Mouse (Mus musculus): ENCODE measurements around the gene Lin7c. TPM values are rescaled to one million over a fixed set of nuclear protein-coding genes. Genes with fewer than 3 reads are reported as not detected.

Gene Lin7c
- total RNA-seq, 1 experiment from 2014 or later, result 96.6 TPM

GRCm38 (mm10) chr2:109913241-109913640, 22.6 kb downstream of the Lin7c start:
- ATAC-seq (ENCODE audit: extremely low read depth, insufficient number of reproducible peaks, low FRiP score, poor library complexity, severe bottlenecking), result no peak

DNA sequence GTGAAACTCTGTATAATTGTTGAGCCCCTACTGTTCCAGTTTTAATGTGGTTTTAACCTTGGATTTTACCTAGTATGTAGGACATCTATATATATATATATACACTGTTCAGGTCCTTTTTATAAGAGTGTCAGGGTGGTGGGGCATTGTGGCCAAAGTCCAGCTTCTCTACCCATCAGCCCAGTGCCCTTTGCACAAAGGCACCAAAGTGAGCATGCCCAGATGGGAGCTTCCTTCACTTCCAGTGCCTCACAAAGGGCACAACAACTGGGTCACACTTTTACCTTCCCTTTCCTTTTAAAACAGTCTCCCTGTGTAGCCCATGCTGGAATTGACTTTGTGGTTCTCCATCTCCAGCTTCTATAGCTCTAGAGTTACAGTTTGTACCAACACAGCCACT, 23.9 kb downstream of the Lin7c start:
- no peak for ATAC-seq (ENCODE audit: extremely low read depth, insufficient number of reproducible peaks, low FRiP score, poor library complexity, severe bottlenecking)

GRCm38 (mm10) chr2:109916782-109917495, 26.3 kb downstream of the Lin7c start:
- no peak for ATAC-seq (ENCODE audit: extremely low read depth, insufficient number of reproducible peaks, low FRiP score, poor library complexity, severe bottlenecking)

DNA sequence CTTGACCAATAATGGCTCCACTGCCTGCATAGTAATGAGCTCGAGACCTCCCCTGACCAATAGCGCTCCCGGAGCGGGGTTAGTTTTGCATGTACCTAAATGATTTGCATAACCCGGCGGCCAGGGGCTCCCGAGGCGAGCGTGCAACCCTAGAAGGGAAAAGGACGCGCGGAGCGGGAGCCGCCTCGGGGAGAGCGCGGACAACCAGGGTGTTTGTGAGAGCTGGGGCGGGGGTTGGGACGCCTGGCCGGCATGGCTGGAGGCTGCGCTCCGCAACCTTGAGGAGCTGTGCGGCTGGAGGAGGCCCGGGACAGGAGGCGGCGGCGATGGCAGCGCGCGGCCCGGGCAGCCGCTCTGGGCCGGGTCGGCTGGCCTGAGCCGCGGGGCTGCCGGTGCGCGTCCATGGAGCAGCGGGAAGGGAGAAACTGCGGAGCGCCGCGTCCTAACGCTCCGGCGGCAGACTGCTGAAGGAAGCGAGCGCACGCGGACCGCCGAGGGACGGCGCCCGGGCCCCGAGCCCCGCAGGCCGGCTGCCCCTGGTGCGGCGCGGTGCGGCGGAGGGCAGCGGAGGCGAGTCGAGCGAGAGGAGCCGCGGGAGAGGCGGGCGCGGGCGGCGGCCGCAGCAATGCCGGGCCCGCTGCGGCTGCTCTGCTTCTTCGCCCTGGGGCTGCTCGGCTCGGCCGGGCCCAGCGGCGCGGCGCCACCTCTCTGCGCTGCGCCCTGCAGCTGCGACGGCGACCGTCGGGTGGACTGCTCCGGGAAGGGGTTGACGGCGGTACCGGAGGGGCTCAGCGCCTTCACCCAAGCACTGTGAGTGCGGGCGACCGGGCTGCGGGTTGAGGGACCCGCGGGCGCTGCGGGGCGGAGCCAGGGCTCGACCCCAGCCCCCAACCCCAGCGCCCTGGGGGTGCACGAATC, 27.1 kb downstream of the Lin7c start, which contains the start of gene Lgr4:
Gene Lgr4, plus strand, starts transcription at position 152 of the 918 bp plus-strand sequence.
- peak; percentile 86 for ATAC-seq (ENCODE audit: extremely low read depth, insufficient number of reproducible peaks, low FRiP score, poor library complexity, severe bottlenecking)

DNA sequence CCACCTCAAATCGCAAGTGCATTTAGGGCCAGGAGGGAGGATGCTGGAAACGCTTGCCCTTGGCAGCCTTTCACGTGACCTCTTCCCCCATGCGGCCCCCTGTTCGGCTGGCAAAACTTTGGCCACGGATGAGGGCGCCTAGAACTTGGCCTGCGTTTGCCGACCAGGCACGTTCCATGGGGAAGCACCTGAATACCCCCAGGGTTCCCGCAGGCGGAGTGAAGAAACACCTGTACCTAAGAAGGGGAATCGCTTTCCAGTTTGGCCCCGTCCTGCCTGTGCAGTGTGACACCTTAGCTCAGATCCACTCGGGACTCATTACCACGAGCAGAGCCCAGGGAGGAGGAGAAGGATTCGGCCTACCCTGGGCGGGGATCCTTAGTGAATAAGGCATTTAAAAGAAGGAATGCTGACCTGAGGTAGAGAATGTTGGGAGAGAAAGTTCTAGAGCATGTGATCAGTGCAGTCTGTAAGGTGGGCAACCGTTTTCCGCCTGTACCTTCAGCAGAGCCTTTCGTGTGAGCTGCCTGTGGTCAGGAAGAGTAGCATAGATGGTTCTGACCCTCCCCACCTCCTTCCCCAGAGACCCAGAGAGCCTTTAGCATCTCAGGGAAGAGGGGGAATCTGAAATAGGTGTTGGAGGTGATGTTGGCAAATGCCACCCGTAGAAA, 28.1 kb downstream of the Lin7c start:
- ATAC-seq (ENCODE audit: extremely low read depth, insufficient number of reproducible peaks, low FRiP score, poor library complexity, severe bottlenecking), result no peak

DNA sequence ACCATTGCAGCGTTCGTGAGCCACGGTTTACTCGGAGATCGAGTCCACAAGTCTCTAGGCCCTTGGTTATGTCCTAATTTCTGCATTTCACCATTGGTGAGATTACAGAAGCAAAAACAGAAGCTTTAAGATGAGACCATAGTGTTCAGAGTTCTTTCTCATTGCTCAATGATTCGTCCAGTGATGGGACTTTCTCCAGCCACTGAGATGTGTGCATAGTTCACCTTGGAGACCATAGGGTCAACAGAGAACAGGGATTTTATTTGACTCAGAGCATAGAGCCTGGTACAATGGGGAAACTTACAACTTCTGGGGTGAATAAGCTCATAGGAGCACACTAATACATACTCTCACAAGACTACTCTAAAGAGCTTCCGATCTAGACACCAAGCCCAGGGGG, 29.8 kb downstream of the Lin7c start:
- no peak for ATAC-seq (ENCODE audit: extremely low read depth, insufficient number of reproducible peaks, low FRiP score, poor library complexity, severe bottlenecking)

- no peak for ATAC-seq (ENCODE audit: extremely low read depth, insufficient number of reproducible peaks, low FRiP score, poor library complexity, severe bottlenecking)
Measured at GRCm38 (mm10) chr2:109921298-109922035, 30.8 kb downstream of the Lin7c start.

DNA sequence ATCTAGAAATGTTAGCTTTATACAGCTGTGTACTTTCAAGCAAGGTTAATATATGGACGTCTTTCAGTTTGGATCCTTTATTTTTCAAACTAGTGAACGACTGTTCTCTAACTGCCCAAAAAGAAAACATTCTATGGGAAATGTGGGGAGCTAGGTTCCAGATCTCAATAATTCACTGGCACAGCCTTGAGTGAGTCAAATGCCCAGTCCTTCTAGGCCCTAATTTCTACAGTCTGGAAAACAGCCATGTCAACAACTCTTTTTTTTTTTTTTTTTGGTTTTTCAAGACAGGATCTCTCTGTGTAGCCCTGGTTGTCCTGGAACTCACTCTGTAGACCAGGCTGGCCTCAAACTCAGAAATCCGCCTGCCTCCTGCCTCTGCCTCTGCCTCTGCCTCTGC, 31.7 kb downstream of the Lin7c start:
- ATAC-seq (ENCODE audit: extremely low read depth, insufficient number of reproducible peaks, low FRiP score, poor library complexity, severe bottlenecking), result no peak

GRCm38 (mm10) chr2:109923031-109923430, 32.4 kb downstream of the Lin7c start:
- ATAC-seq (ENCODE audit: extremely low read depth, insufficient number of reproducible peaks, low FRiP score, poor library complexity, severe bottlenecking), result no peak

- ATAC-seq (ENCODE audit: extremely low read depth, insufficient number of reproducible peaks, low FRiP score, poor library complexity, severe bottlenecking), result no peak
Measured at GRCm38 (mm10) chr2:109923945-109924344, 33.3 kb downstream of the Lin7c start.

GRCm38 (mm10) chr2:109926984-109927383, 36.3 kb downstream of the Lin7c start:
- ATAC-seq (ENCODE audit: extremely low read depth, insufficient number of reproducible peaks, low FRiP score, poor library complexity, severe bottlenecking), result no peak

DNA sequence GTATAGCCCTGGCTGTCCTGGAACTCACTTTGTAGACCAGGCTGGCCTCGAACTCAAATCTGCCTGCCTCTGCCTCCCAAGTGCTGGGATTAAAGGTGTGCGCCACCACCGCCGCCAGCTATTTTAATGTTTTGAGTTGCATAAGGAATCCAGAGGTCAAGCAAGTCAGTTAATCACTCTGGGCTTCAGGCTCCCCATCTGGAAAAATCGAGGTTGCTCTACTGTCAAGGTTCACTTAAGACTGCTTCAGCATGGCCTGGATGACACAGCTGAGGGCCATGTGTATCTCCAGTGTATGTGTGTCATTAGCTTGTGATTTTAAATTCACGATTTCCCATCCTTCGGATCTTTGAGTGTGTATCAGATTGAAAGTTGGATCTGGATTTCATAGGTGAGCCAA, 36.8 kb downstream of the Lin7c start:
- no peak for ATAC-seq (ENCODE audit: extremely low read depth, insufficient number of reproducible peaks, low FRiP score, poor library complexity, severe bottlenecking)

DNA sequence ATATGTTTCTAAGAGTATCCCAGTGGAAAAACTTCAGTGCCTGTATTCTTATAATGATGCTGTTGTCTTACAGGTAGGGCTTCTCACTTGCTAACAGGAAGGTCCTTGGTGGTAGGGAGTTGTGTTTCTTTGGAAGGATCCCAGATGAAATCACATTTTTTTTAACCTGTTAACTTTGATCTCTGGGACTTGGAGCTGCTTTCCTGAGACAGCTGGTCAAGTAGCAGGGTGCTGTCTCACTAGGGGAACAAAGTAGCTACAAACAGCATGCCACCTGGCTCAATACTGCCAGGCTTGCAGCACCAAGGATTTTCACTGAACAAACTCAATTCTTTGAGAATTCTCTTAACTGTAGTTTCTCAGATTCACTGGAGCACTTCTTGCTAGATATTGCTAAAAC, 37.2 kb downstream of the Lin7c start:
- no peak for ATAC-seq (ENCODE audit: extremely low read depth, insufficient number of reproducible peaks, low FRiP score, poor library complexity, severe bottlenecking)

DNA sequence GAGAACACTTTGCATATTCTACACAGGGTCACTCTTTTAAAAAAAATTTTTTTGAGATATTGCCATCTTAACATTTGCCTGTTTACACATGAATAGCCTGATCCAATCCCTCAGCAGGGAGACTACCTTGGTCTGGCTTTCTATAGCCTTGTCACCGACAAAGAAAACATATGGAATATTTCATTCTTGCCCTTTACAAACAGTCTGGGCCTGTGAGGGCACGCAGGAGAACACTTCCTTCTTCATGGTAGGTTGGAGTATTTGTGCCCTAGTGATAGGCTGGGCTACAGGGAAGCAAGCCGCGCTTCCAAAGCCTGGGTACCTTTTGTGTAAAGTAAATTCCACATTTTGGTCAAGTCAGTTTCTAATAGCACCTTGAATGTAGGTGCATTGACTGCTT, 38.1 kb downstream of the Lin7c start:
- no peak for ATAC-seq (ENCODE audit: extremely low read depth, insufficient number of reproducible peaks, low FRiP score, poor library complexity, severe bottlenecking)

DNA sequence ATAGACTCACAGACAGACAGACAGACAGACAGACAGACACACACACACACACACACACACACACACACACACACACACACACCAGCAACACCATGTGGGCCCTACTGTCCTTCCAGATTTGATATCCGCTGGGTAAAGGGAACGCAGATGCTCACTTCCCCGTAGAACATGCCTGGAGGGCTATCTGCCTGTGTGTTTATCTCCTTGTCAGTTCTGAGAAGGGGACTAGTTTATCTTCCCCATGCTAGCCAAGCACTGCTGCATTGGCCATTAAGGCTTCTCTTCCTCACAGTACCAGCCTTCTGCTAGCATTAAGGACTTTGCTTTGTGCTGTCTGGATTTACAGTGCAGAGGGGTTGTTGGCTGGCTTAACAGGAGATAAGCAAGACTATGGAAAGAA, 38.6 kb downstream of the Lin7c start:
- ATAC-seq (ENCODE audit: extremely low read depth, insufficient number of reproducible peaks, low FRiP score, poor library complexity, severe bottlenecking), result no peak

GRCm38 (mm10) chr2:109930366-109930765, 39.7 kb downstream of the Lin7c start:
- ATAC-seq (ENCODE audit: extremely low read depth, insufficient number of reproducible peaks, low FRiP score, poor library complexity, severe bottlenecking), result no peak

DNA sequence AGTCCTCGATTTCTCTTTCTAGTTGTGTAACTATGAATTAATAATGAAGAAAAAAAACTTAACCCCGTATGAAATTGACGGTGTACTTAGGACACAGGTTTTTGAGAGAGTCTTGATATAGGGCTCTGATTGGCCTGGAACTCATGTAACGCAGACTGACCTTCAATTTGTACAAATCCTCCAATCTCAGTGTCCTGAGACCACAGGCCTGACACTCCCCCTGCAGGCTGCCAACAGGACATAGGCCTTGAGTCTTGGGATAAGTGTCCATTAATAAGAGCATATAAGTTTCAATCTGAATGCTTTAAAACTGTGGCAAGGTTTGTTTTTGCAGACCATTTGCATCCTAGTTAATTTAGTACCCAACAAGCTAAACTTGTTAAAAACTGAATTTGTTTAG, 40.1 kb downstream of the Lin7c start:
- no peak for ATAC-seq (ENCODE audit: extremely low read depth, insufficient number of reproducible peaks, low FRiP score, poor library complexity, severe bottlenecking)

GRCm38 (mm10) chr2:109931978-109932780, 41.5 kb downstream of the Lin7c start:
- no peak for ATAC-seq (ENCODE audit: extremely low read depth, insufficient number of reproducible peaks, low FRiP score, poor library complexity, severe bottlenecking)
